Mouse (Mus musculus) heart, postnatal 36 days (tissue): ENCODE results near the gene Cacna1c. TPM values are rescaled to one million over a fixed set of nuclear protein-coding genes. Genes with fewer than 3 reads are reported as not detected.

Source experiments
- DNase-seq, 2 experiments: peaks; one replicate each; pipeline ENCODE4 v3.0.0; 2021 to 2022
- intact Hi-C: fragments of 180-260 bp; cut with DNase I; formaldehyde crosslinking; loops from one replicate; pipeline ENCODE4 v1.15.1; 2025
- total RNA-seq, 2 experiments: library from RNA; stranded (reverse); gene quantifications; 2 replicates each; pipeline ENCODE4 v1.2.3; 2021

The Cacna1c gene
- total RNA-seq, 2 experiments from 2014 or later: 199 to 208 TPM

DNA sequence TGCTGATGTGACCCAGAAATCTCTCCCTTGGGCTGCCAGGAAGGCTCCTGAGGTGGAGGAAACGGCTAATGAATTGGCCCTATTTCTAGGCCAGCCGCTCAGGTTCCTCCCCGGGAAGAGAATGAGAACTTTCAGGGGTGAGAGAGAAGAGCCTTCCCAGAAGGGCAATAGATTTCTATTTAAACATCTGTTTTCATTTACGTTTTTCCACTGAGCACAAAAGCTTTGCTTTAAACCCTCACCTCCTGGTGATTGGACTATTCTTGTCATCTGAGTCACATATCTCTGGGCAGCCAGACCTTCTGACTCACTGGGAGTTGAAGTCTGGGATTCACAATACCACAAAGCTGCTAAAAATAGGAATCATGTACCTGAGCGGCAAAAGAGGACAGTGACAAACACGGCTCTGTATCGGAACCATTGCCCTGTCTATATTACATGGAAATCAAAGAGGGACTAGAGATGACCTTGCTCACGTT lies 312.1 kb downstream of the Cacna1c start:
- DNase-seq: no peak

DNA sequence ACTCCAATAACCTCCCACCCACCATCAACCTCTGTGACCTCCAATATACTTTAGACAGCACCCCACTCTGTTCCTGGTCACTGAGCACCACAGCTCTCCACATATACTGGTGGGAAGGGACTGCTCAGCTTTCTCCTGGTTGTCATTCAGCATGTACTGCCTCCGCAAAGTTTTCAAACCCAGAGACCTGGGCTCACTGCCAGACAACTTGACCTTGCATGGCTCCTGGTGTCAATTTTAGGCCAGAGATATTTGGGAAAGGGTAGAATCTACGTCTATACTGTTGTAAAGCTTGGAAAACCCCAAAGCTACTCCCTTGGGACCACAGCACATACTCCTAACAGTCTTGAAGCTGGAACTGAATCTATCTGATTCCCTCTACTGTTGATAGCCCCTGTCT lies 320.0 kb downstream of the Cacna1c start:
- peak; percentile 57 to 60 for DNase-seq
- intact Hi-C loops: no loop called here

More for the DNA sequence above, 312.1 kb downstream of the Cacna1c start:
- intact Hi-C loops: no loop called here

DNA sequence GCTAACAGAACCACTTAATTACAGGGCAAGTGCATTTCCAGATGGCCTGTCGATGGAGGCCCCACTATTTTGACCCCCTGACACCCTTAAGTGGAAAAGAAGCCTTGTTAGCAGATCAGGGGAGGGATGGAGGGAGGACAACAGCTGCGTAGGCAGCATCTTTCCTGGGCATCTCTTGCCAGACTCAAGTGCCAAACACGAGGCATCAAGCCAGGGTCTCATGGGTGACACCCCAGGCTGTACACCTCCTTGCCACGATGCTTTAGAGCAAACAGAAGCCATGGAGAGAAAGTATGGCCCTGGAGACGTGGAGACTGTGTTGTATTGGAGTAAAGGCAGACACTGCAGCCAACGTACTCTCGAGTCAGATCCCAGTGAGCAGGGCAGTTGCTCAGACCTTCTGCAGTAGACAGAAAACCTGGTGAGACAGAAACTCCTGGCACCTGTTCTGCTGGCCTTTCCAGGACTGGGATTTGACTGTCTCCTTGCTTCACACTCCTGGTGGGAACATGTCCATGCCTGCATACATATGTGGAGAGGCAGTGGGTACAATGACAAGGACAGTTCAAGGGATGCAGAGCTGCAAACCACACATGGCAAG lies 325.9 kb downstream of the Cacna1c start:
- no peak for DNase-seq
- intact Hi-C loops: no loop called here

DNA sequence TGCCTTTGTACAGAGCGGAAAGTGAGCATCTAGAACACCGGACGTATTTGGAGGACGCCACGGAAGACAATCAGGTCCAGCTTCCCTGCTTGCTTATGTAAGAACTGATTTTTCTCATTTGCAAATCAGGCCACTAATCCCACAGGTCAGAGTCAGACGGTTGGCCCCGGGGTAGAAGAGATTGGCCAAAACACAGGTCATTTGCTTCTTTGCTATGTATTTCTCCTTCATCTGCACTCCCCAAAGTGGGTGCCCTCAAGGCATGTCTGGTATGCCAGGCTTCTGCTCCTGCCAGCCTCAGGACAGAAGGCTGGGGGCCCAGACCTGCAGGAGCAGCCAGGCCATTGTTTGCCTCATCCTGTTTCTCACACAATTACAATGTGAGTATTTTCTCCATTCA lies 328.8 kb downstream of the Cacna1c start:
- intact Hi-C loops: no loop called here
- no peak for DNase-seq

DNA sequence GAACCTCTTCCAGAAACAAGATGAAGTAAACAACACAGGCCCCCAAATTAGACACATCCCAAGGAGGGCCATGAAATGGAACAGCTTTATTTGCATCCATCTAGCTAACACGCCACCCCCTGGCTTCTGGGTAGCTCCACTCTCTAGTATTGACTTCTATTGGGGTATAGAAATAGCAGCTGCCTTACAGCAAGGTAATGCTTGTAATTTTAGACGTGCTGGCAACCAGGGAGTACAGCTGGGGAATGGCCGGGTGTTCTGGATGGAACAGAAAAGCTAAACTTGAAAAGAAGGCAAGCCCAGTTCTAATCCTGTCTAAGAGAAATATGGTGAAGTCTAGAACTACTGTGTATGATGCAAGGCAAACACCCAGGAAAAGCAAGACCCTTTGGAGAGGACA lies 329.3 kb downstream of the Cacna1c start:
- DNase-seq: no peak
- intact Hi-C loops: no loop called here

DNA sequence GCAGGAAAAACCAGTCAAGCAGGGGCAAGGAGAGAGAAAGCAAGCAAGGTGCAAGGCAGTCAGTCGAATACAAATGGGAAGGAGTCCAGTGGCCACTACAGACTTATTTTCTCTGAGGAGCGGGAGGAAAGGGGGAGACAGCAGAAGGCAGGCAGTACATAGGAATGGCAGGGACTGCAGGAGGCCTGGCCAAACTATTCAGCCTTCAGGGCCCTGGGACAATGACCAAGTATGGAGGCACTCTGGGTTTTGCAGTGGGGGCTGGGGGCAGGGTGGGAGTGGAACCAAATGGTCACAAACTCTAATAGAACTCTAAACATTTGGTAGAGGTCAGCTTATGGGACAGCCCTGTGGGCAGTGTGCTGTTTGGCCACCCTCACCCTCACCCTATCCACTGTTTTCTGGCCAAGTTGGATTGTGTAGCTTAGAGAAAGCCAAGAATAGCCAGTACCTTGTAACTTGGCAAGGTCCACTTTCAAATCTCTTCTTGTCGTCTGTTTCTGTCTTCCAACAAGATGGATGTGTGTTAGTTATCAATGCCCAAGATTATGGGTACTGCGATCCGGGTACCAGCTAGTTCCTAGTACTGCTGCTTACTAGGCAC lies 330.3 kb downstream of the Cacna1c start:
- DNase-seq: no peak
- intact Hi-C loops: no loop called here

DNA sequence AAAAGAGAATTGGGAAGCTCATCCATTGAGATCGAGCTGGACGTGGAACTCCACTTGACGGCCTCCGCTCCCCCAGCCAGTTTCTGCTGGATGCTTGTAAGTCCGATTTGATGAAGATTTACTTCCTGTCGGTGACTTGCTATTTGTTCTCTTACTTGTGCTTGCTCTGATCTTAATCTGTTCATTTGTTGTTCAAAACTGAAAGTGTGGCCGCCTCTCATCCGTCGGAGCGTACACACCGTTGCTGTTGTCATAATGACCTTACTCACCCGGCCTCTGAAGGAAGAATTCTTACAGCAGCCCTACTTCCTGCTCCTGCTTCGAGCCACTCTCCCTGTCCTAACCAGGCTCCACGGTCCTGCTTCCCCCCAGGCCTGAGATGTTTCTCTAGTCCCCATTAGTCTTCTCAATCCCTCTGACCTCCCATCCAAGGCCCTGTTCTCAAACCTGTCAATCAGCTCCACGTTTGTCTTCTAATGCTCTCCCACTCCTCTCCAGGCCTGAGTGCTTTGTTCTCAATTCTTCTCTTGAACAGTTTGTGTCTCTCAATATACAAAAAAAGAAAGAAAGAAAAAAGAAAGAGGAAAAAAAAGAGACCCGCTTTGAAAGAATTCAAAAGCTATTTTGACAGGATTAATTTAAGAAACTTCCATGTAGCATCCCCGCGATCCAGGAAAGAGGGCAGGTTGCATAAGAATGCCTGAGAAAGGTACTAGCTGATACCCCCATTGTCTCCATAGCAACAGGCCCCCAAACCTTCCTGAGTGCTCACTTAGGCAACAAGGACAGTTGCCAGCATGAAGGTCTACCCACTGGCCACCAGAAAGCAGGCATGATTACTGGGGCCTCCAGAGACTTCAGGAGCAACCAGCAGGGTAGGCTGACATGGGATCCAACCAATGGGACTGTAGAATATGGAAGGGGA lies 331.3 kb downstream of the Cacna1c start:
- intact Hi-C loops: no loop called here
- no peak for DNase-seq

DNA sequence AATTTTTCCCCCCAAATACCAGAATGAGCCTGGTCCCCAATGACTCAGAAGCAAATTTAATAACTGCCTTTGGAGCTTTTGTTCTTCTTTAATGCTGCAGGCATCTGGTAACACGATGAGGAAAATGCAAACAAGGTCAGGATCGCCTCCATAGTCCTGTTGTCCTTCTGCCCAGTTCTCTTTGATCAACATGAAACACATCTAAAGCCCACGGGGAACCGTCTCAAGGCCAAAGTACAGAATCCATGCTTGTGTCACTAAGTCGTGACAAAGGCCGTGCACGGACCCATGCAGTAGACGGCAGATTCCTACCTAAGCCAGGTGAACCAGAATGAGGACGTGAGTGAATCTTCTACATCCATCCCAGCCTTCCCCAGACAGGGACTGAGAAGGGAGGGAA lies 333.5 kb downstream of the Cacna1c start:
- no peak for DNase-seq
- intact Hi-C loops: no loop called here

DNA sequence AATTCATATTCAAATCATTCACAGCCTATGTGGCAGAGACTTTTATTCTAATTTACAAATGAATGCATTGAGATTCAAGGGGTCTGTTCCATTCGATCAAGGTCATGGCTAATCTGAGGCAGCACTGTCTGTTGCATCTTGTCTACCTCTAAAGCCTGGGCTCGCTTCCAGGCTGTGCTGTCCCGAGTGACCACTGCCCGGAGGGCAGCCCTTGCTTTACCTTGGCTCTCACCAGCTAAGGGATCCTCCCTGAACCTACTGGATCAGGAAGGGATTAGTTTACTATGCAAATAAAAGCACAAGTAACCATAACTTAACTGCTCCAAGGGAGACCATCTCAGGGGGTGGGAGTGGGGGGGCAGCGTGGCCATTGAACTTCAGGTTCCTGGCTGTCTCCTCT lies 334.1 kb downstream of the Cacna1c start:
- intact Hi-C loops: no loop called here

GRCm38 (mm10) chr6:118858431-118858830 lies 337.8 kb downstream of the Cacna1c start:
- no peak for DNase-seq
- intact Hi-C loops: no loop called here

More for the DNA sequence above, 334.1 kb downstream of the Cacna1c start:
- no peak for DNase-seq

GRCm38 (mm10) chr6:118852131-118852530 lies 344.1 kb downstream of the Cacna1c start:
- intact Hi-C loops: no loop called here
- no peak for DNase-seq

DNA sequence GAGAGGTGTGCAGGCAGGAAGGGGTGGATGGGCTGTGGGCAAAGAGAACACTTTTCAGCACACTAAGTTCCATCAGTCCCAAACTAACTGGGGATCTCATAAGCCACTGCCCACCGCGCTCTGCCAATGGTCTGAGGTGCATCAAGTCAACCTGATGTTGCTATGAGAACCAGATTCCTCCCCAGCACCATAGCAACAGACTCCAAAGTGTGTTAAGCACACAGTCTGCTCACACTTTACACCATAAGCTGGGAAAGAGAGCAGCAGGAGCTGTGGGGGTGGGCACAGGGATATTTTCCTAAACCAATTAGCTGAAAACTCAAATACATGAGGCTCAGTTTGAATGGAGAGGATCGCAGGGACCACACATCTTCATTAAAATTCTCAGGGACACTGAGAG lies 345.1 kb downstream of the Cacna1c start:
- no peak for DNase-seq
- intact Hi-C loops: no loop called here

DNA sequence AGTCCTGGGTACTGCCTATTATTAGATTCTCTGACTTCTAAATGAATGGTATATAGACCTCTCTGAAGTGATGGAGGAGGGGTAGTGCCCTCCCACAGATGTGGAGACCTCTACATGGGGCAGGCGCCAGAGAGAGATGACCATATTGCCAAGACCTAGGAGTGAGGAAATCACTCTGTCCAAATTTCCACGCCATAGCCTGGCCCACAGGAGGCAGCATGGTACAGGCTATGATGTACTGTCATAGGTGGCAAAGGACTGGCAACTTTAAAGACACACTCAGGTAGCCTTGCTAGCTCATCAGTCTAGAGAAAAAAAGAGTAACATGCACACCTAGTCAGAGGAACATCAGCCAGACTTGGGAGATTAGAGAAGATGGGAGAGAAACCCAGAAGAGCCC lies 347.6 kb downstream of the Cacna1c start:
- intact Hi-C loops: no loop called here
- no peak for DNase-seq

DNA sequence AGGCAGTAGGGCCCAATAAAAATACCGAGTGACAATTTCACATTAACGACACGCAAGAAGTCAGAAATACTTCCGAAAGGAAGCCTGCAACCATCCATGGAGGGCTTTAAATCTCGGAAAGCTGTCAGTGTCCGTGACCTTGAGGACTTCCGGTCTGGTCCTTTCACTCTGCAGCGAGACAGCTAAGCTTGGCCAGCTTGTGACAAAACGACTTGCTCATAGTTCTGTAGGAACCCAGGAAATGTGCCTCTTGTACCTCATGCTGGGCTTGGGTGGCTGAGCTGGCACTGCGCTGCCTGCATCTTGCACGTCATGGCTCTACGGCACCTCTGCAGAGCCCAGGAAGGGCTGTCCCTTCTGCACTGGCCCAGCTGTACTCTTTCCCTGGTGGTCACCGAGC lies 348.5 kb downstream of the Cacna1c start:
- DNase-seq: no peak
- intact Hi-C loops: no loop called here

DNA sequence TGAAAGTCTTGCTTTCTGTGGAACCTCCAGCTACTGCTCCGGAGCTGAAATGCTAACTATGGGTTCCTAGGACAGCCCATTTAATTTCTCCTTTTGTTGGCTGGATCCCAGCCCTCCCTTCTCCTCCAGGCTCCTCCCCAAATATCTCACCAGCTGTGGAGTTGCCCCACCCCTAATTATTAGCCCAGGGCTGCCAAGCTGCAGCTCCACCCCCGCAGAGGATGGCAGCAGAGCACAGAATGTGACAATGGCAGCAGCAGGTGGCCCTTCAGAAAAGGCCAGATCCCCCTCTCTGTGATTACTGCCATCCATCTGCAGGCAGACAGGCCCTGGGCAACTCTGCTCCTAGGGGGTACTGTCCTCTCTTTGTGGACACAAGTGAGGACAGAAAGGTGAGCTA lies 350.4 kb downstream of the Cacna1c start:
- DNase-seq: no peak
- intact Hi-C loops: no loop called here

DNA sequence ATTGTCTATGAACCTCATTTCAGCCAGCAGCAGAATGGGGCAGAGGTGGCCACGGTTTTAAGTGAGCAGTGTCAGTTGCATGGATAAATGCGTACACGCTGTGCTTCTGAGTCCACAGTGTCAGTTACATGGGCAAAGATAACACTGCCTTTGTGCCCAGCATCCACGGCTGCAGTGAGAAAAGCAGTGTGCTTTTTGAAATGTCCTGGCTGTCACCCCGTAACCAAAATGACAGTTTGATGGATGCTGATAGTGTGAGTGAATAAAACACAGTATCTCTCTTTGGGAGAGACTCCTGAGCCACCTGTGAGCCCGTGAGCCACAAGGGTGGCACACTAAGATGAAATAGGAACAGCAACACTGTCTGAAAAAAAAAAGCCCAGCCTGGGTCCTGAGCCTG lies 351.0 kb downstream of the Cacna1c start:
- intact Hi-C loops: no loop called here
- DNase-seq: no peak

GRCm38 (mm10) chr6:118843566-118843965 lies 352.7 kb downstream of the Cacna1c start:
- DNase-seq: no peak
- intact Hi-C loops: no loop called here

DNA sequence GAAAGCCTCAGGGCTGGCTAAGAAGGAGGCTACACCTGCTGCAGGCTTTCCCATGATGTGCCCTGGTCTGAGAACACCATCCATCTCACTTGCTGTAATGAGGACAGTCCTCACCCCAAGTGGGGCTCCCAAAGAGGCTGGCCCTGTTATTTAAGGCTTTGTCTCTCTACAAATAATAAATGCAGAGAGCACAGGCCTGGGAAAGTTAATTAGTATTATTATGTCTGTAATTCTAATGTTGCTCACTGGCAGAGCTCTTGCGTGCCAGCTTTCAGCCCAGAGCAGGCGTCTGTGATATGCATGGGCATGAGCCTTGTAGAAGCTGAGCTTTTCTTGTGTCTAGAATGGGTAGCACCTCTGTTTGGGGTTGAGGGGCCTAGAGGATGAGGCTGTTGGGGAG lies 354.3 kb downstream of the Cacna1c start:
- intact Hi-C loops: no loop called here
- no peak for DNase-seq

DNA sequence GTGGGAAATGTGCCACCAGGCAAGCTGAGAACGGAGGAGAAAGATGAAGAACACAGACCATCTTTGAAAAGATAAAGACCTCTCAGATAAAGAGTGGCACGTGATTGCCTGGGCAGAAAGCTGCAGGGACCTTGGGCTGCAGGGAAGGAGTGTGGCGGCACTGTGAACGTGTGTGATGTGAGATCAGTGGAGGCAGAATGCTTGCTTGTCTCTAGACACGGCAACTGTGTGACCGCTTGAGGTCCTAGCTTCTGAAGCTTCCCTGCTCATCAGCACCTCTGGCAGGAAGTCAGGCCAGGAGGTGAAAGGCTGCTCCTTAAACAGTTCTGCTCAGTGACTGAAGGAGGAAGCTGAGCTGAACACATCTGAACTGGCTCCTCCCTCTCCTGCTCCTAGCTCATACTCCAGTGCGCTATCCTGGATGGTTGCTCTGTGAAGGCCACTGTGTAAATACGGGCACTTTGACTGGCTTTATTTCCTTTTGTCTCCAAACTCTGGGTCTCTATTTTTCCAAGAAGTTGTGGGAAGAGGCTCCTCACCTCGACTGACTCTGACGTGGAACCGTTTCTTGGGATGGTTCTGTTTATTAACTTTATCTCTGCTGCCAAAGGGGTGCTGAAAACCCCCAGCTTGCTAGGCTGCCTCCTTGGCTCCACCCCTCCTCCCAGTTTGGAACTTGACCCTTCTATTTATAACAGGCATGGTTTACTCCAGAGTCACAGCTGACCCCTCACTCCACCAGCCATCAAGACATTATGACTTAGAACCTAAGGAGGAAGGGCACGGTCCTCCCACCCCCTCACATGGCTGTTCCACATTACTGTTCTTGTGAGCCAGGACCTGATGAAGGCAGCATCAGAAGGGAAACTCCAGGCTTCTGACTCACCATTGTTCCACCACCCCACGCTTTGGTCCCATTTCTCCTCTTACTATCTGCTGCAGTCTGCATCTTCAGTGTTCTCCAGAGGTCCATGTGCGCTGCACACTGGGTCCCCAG lies 357.0 kb downstream of the Cacna1c start:
- intact Hi-C loops: no loop called here
- no peak for DNase-seq

DNA sequence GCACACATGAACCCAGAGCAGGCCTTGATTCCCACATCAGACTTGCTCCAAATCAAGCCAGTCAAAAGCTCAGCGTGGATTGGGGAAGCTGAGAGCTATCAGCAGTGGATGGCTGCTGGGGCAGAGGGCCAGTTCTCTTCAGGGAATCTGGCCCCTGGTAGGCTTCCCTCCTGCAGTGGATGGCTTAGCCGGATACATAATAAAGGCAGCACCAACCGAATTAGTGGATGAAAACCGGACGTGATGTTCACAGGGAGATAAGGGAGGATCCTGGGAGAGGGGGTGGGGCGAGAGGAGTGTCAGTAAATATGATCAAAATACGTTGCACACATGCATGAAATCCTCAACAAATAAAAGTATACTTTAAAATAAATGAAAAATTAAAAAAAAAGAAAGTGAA lies 359.5 kb downstream of the Cacna1c start:
- DNase-seq: no peak
- intact Hi-C loops: no loop called here
